Mouse (Mus musculus) hindbrain, embryonic 12.5 days (tissue): Measurements from ENCODE around the gene Ube2ql1. TPM values are rescaled to one million over a fixed set of nuclear protein-coding genes. Genes with fewer than 3 reads are reported as not detected.
A peak's percentile ranks its signal among the peaks of the same experiment; 100 is the strongest.

Source experiments
- ATAC-seq: fragments of 200-750 bp; cut with Nextera tagmentation; 2 replicates; pipeline ENCODE4 v1.8.0; 2017; ENCODE audit warnings: moderate TSS enrichment; ENCODE audit not compliant: low FRiP score
- H3K27ac ChIP-seq: fragments of 300-500 bp; sonication (generic); 2 replicates; pipeline ENCODE4 v1.5.1; 2016; ENCODE audit warnings: mild to moderate bottlenecking
- H3K27me3 ChIP-seq: fragments of 300-500 bp; sonication (generic); 2 replicates; pipeline ENCODE4 v1.6.1; 2016; ENCODE audit warnings: mild to moderate bottlenecking
- H3K36me3 ChIP-seq: fragments of 300-500 bp; sonication (generic); 2 replicates; pipeline ENCODE4 v1.6.1; 2016; ENCODE audit warnings: mild to moderate bottlenecking
- H3K4me1 ChIP-seq: fragments of 300-500 bp; sonication (generic); 2 replicates; pipeline ENCODE4 v1.6.1; 2016
- H3K4me2 ChIP-seq: fragments of 300-500 bp; sonication (generic); replicated peaks from 2 replicates; pipeline ENCODE4 v1.6.1; 2016; ENCODE audit warnings: mild to moderate bottlenecking
- H3K4me3 ChIP-seq: fragments of 300-500 bp; sonication (generic); 2 replicates; pipeline ENCODE4 v1.5.1; 2016; ENCODE audit warnings: mild to moderate bottlenecking
- H3K9ac ChIP-seq: fragments of 300-500 bp; sonication (generic); 2 replicates; pipeline ENCODE4 v1.6.1; 2016; ENCODE audit warnings: mild to moderate bottlenecking, moderate library complexity
- H3K9me3 ChIP-seq: fragments of 300-500 bp; sonication (generic); replicated peaks from 2 replicates; pipeline ENCODE4 v1.6.1; 2016; ENCODE audit warnings: mild to moderate bottlenecking
- WGBS: fragments of 180-500 bp; shearing (Covaris S2); methylation state at CpG from one replicate; pipeline ENCODE4 v1.1.7; 2016; 5-methylcytosine and 5-hydroxymethylcytosine counted together
- polyA plus RNA-seq: library from polyadenylated mRNA; unstranded; fragments of >200 nt; fragmentation: Nextera tagmentation; extraction: Ambion mirVana; gene quantifications from 2 replicates; pipeline ENCODE4 v1.2.1, GENCODE M21; 2016

Gene Ube2ql1
- polyA plus RNA-seq, 1 experiment from 2014 or later = 18.2 TPM

GRCm38 (mm10) chr13:69703505-69703904 lies 36.2 kb downstream of the Ube2ql1 start:
- 18% methylated on average over 11 of the region's 11 CpGs for WGBS
- H3K9ac ChIP-seq = no peak overlapping the region
- H3K27me3 ChIP-seq = no peaks in the 10 kb centered on the region
- peaks cover 12% of the 10 kb centered on the region; the same call in 1 of the 2 replicates for H3K36me3 ChIP-seq
- no peak overlapping the region for H3K4me2 ChIP-seq
- H3K4me1 ChIP-seq = no peaks in the 10 kb centered on the region
- no peak overlapping the region for H3K27ac ChIP-seq
- no peak for ATAC-seq
- H3K4me3 ChIP-seq = no peak overlapping the region
- H3K9me3 ChIP-seq = no peaks in the 10 kb centered on the region

GRCm38 (mm10) chr13:69701397-69701796 lies 38.3 kb downstream of the Ube2ql1 start:
- peaks cover 9% of the 10 kb centered on the region; the same call in 1 of the 2 replicates for H3K36me3 ChIP-seq
- no peak overlapping the region for H3K9ac ChIP-seq
- no peaks in the 10 kb centered on the region for H3K9me3 ChIP-seq
- no peak for ATAC-seq
- WGBS = 90% methylated on average over 4 of the region's 4 CpGs
- no peak overlapping the region for H3K27ac ChIP-seq
- no peak overlapping the region for H3K4me2 ChIP-seq
- H3K27me3 ChIP-seq = no peaks in the 10 kb centered on the region
- H3K4me1 ChIP-seq = no peaks in the 10 kb centered on the region
- no peak overlapping the region for H3K4me3 ChIP-seq

- no peak overlapping the region for H3K9ac ChIP-seq
Observed at GRCm38 (mm10) chr13:69700827-69701226, 38.9 kb downstream of the Ube2ql1 start.

GRCm38 (mm10) chr13:69696333-69696991 lies 43.2 kb downstream of the Ube2ql1 start:
- H3K4me1 ChIP-seq = no peaks in the 10 kb centered on the region
- WGBS = 42% methylated on average over 13 of the region's 13 CpGs
- ATAC-seq = peak; percentile 72
- no peak overlapping the region for H3K27ac ChIP-seq
- H3K4me2 ChIP-seq = no peak overlapping the region
- no peaks in the 10 kb centered on the region for H3K27me3 ChIP-seq
- no peaks in the 10 kb centered on the region for H3K9me3 ChIP-seq
- no peaks in the 10 kb centered on the region for H3K36me3 ChIP-seq
- no peak overlapping the region for H3K9ac ChIP-seq
- no peak overlapping the region for H3K4me3 ChIP-seq

More at GRCm38 (mm10) chr13:69700827-69701226, 38.9 kb downstream of the Ube2ql1 start:
- Histone ChIP-seq H3K27me3 (no peaks in the 10 kb centered on the region), H3K36me3 (peaks cover 9% of the 10 kb centered on the region; the same call in 1 of the 2 replicates), H3K27ac (no peak overlapping the region), H3K4me3 (no peak overlapping the region), H3K4me2 (no peak overlapping the region), H3K4me1 (no peaks in the 10 kb centered on the region), H3K9me3 (no peaks in the 10 kb centered on the region)
- no peak for ATAC-seq
- 24% methylated on average over 1 of the region's 1 CpGs for WGBS

GRCm38 (mm10) chr13:69691074-69691473 lies 48.6 kb downstream of the Ube2ql1 start:
- H3K27ac ChIP-seq = no peak overlapping the region
- ATAC-seq = no peak
- 37% methylated on average over 7 of the region's 7 CpGs for WGBS
- no peaks in the 10 kb centered on the region for H3K9me3 ChIP-seq
- no peak overlapping the region for H3K4me2 ChIP-seq
- H3K27me3 ChIP-seq = 0 out of 2 replicates have a peak, but pooled peaks cover 6% of the 10 kb centered on the region
- no peak overlapping the region for H3K4me3 ChIP-seq
- no peaks in the 10 kb centered on the region for H3K36me3 ChIP-seq
- no peak overlapping the region for H3K9ac ChIP-seq
- H3K4me1 ChIP-seq = no peaks in the 10 kb centered on the region

GRCm38 (mm10) chr13:69687023-69687422 lies 52.7 kb downstream of the Ube2ql1 start:
- Histone ChIP-seq H3K4me2 (no peak overlapping the region), H3K36me3 (no peaks in the 10 kb centered on the region), H3K27ac (no peak overlapping the region), H3K9me3 (no peaks in the 10 kb centered on the region), H3K27me3 (0 out of 2 replicates have a peak, but pooled peaks cover 6% of the 10 kb centered on the region), H3K4me1 (peaks cover 7% of the 10 kb centered on the region), H3K9ac (no peak overlapping the region), H3K4me3 (no peak overlapping the region)
- ATAC-seq = no peak
- WGBS = 63% methylated on average over 1 of the region's 1 CpGs

GRCm38 (mm10) chr13:69685406-69685818 lies 54.3 kb downstream of the Ube2ql1 start:
- Histone ChIP-seq H3K27me3 (0 out of 2 replicates have a peak, but pooled peaks cover 6% of the 10 kb centered on the region), H3K4me3 (no peak overlapping the region), H3K9me3 (no peaks in the 10 kb centered on the region), H3K4me1 (peaks cover 7% of the 10 kb centered on the region), H3K27ac (0 out of 2 replicates have a peak overlapping the region, but pooled peaks have one; percentile 17), H3K36me3 (no peaks in the 10 kb centered on the region), H3K9ac (no peak overlapping the region; the same call in 1 of the 2 replicates), H3K4me2 (peak overlapping the region; percentile 15; the same call in 1 of the 2 replicates)
- ATAC-seq = peak; percentile 51
- WGBS = 36% methylated on average over 5 of the region's 5 CpGs

GRCm38 (mm10) chr13:69673921-69674618 lies 65.6 kb downstream of the Ube2ql1 start:
- Histone ChIP-seq H3K36me3 (no peaks in the 10 kb centered on the region), H3K27me3 (no peaks in the 10 kb centered on the region), H3K4me1 (no peaks in the 10 kb centered on the region), H3K4me2 (no peak overlapping the region), H3K9ac (no peak overlapping the region), H3K27ac (no peak overlapping the region), H3K9me3 (no peaks in the 10 kb centered on the region), H3K4me3 (no peak overlapping the region)
- ATAC-seq = no peak
- 57% methylated on average over 10 of the region's 10 CpGs for WGBS

- Histone ChIP-seq H3K9me3 (no peaks in the 10 kb centered on the region), H3K4me3 (no peak overlapping the region), H3K4me1 (no peaks in the 10 kb centered on the region), H3K36me3 (no peaks in the 10 kb centered on the region), H3K9ac (no peak overlapping the region), H3K27me3 (no peaks in the 10 kb centered on the region), H3K27ac (no peak overlapping the region), H3K4me2 (no peak overlapping the region)
- 82% methylated on average over 5 of the region's 5 CpGs for WGBS
- ATAC-seq = no peak
Observed at GRCm38 (mm10) chr13:69673197-69673920, 66.3 kb downstream of the Ube2ql1 start.

- no peak overlapping the region for H3K27ac ChIP-seq
- H3K4me3 ChIP-seq = no peak overlapping the region
- H3K4me1 ChIP-seq = no peaks in the 10 kb centered on the region
- H3K27me3 ChIP-seq = no peaks in the 10 kb centered on the region
- no peak overlapping the region for H3K4me2 ChIP-seq
- no peak for ATAC-seq
- WGBS = 94% methylated on average over 10 of the region's 10 CpGs
- H3K36me3 ChIP-seq = no peaks in the 10 kb centered on the region
- H3K9ac ChIP-seq = no peak overlapping the region
- H3K9me3 ChIP-seq = no peaks in the 10 kb centered on the region
Observed at GRCm38 (mm10) chr13:69672565-69672964, 67.1 kb downstream of the Ube2ql1 start.

- Histone ChIP-seq H3K36me3 (no peaks in the 10 kb centered on the region), H3K9ac (no peak overlapping the region), H3K27me3 (no peaks in the 10 kb centered on the region), H3K27ac (no peak overlapping the region), H3K4me1 (no peaks in the 10 kb centered on the region), H3K4me2 (no peak overlapping the region), H3K4me3 (no peak overlapping the region), H3K9me3 (no peaks in the 10 kb centered on the region)
- ATAC-seq = no peak
- WGBS = 87% methylated on average over 5 of the region's 5 CpGs
Observed at GRCm38 (mm10) chr13:69672121-69672520, 67.6 kb downstream of the Ube2ql1 start.

GRCm38 (mm10) chr13:69654508-69654907 lies 85.2 kb downstream of the Ube2ql1 start:
- no peaks in the 10 kb centered on the region for H3K27me3 ChIP-seq
- no peak overlapping the region for H3K9ac ChIP-seq
- ATAC-seq = no peak
- H3K36me3 ChIP-seq = no peaks in the 10 kb centered on the region
- H3K9me3 ChIP-seq = no peaks in the 10 kb centered on the region
- H3K4me1 ChIP-seq = no peaks in the 10 kb centered on the region
- WGBS = 82% methylated on average over 3 of the region's 3 CpGs
- H3K27ac ChIP-seq = no peak overlapping the region
- H3K4me2 ChIP-seq = no peak overlapping the region
- no peak overlapping the region for H3K4me3 ChIP-seq
